Mouse (Mus musculus) common myeloid progenitor, adult 5-6 weeks (primary cell): ENCODE results near the gene Nox4. TPM values are rescaled to one million over a fixed set of nuclear protein-coding genes. Genes with fewer than 3 reads are reported as not detected.

Experiments used
- ATAC-seq: replicated peaks from 2 replicates; pipeline ENCODE4 v1.8.0; 2016; ENCODE audit warnings: low read depth, mild to moderate bottlenecking, moderate TSS enrichment, inconsistent platforms; ENCODE audit not compliant: poor library complexity, severe bottlenecking
- total RNA-seq: library from RNA; stranded (forward); fragments of 200-1000, 187-1606 nt; gene quantifications from 2 replicates; pipeline ENCODE4 v1.2.3, GENCODE M21; 2017

Nox4 gene
- not detected in 2 replicates for total RNA-seq

- ATAC-seq, result no peak
Observed at GRCm38 (mm10) chr7:87245856-87246579, at the start of gene Nox4. Gene Nox4, plus strand, starts transcription at chr7:87246096.

GRCm38 (mm10) chr7:87204751-87205150, 41.1 kb upstream of the Nox4 start:
- ATAC-seq, result no peak

GRCm38 (mm10) chr7:87221712-87222111, 24.2 kb upstream of the Nox4 start:
- no peak for ATAC-seq

GRCm38 (mm10) chr7:87222751-87223150, 23.1 kb upstream of the Nox4 start:
- no peak for ATAC-seq

- no peak for ATAC-seq
Observed at GRCm38 (mm10) chr7:87225617-87226016, 20.3 kb upstream of the Nox4 start.

- ATAC-seq, result no peak
Observed at GRCm38 (mm10) chr7:87227051-87227948, 18.6 kb upstream of the Nox4 start.

- ATAC-seq, result no peak
Observed at GRCm38 (mm10) chr7:87229502-87229901, 16.4 kb upstream of the Nox4 start.

GRCm38 (mm10) chr7:87241139-87241538, 4.8 kb upstream of the Nox4 start:
- ATAC-seq, result no peak

- ATAC-seq, result no peak
Observed at GRCm38 (mm10) chr7:87246580-87246934, 661 bp downstream of the Nox4 start.

- no peak for ATAC-seq
Observed at GRCm38 (mm10) chr7:87246940-87247339, 1.0 kb downstream of the Nox4 start.

- ATAC-seq, result no peak
Observed at GRCm38 (mm10) chr7:87247926-87248325, 2.0 kb downstream of the Nox4 start.

GRCm38 (mm10) chr7:87252071-87252470, 6.2 kb downstream of the Nox4 start:
- ATAC-seq, result no peak

GRCm38 (mm10) chr7:87277225-87277624, 31.3 kb downstream of the Nox4 start:
- no peak for ATAC-seq

- ATAC-seq, result no peak
Observed at GRCm38 (mm10) chr7:87303726-87304315, 57.9 kb downstream of the Nox4 start.

GRCm38 (mm10) chr7:87321571-87321970, 75.7 kb downstream of the Nox4 start:
- no peak for ATAC-seq

GRCm38 (mm10) chr7:87322085-87322484, 76.2 kb downstream of the Nox4 start:
- ATAC-seq, result no peak

GRCm38 (mm10) chr7:87330782-87331558, 85.1 kb downstream of the Nox4 start:
- ATAC-seq, result no peak

- no peak for ATAC-seq
Observed at GRCm38 (mm10) chr7:87345598-87345997, 99.7 kb downstream of the Nox4 start.

GRCm38 (mm10) chr7:87352818-87353217, 106.9 kb downstream of the Nox4 start:
- ATAC-seq, result no peak

GRCm38 (mm10) chr7:87367834-87368233, 121.9 kb downstream of the Nox4 start:
- no peak for ATAC-seq
